Mouse (Mus musculus): ENCODE data around the gene Card11. TPM values are rescaled to one million over a fixed set of nuclear protein-coding genes. Genes with fewer than 3 reads are reported as not detected.

Card11 gene
- polyA plus RNA-seq, 1 experiment from 2014 or later = 0.09 TPM

- H3K4me1 ChIP-seq (replicated peaks) = no peaks in the 10 kb centered on the region
- no peak overlapping the region for H3K9ac ChIP-seq
- H3K27me3 ChIP-seq = no peaks in the 10 kb centered on the region
- H3K4me3 ChIP-seq = no peak overlapping the region
- H3K4me2 ChIP-seq = no peak overlapping the region
- H3K27ac ChIP-seq (replicated peaks) = no peak overlapping the region
- H3K36me3 ChIP-seq = no peaks in the 10 kb centered on the region
- ATAC-seq (ENCODE audit: low FRiP score, low read depth) = no peak
- H3K9me3 ChIP-seq = no peaks in the 10 kb centered on the region
- WGBS = 23% methylated on average over 6 of the region's 6 CpGs
Observed at GRCm38 (mm10) chr5:140981370-140981805, 19.0 kb downstream of the Card11 start.

- no peaks in the 10 kb centered on the region for H3K36me3 ChIP-seq
- H3K27ac ChIP-seq (replicated peaks) = no peak overlapping the region
- no peaks in the 10 kb centered on the region for H3K4me1 ChIP-seq (replicated peaks)
- H3K27me3 ChIP-seq = no peaks in the 10 kb centered on the region
- ATAC-seq (ENCODE audit: low FRiP score, low read depth) = no peak
- no peak overlapping the region for H3K4me2 ChIP-seq
- WGBS = 83% methylated on average over 5 of the region's 5 CpGs
- no peak overlapping the region for H3K9ac ChIP-seq
- no peaks in the 10 kb centered on the region for H3K9me3 ChIP-seq
- H3K4me3 ChIP-seq = no peak overlapping the region
Observed at GRCm38 (mm10) chr5:140980783-140981182, 19.6 kb downstream of the Card11 start.

- ATAC-seq (ENCODE audit: low FRiP score, low read depth) = no peak
- no peak overlapping the region for H3K4me2 ChIP-seq
- no peaks in the 10 kb centered on the region for H3K4me1 ChIP-seq (replicated peaks)
- H3K9ac ChIP-seq = no peak overlapping the region
- no peak overlapping the region for H3K27ac ChIP-seq (replicated peaks)
- H3K36me3 ChIP-seq = no peaks in the 10 kb centered on the region
- H3K27me3 ChIP-seq = no peaks in the 10 kb centered on the region
- WGBS = 97% methylated on average over 2 of the region's 2 CpGs
- no peaks in the 10 kb centered on the region for H3K9me3 ChIP-seq
- no peak overlapping the region for H3K4me3 ChIP-seq
Observed at GRCm38 (mm10) chr5:140980051-140980450, 20.3 kb downstream of the Card11 start.

- no peaks in the 10 kb centered on the region for H3K27me3 ChIP-seq
- no peaks in the 10 kb centered on the region for H3K9me3 ChIP-seq
- WGBS = 40% methylated on average over 9 of the region's 9 CpGs
- no peaks in the 10 kb centered on the region for H3K4me1 ChIP-seq (replicated peaks)
- no peak overlapping the region for H3K27ac ChIP-seq (replicated peaks)
- no peak overlapping the region for H3K4me2 ChIP-seq
- H3K4me3 ChIP-seq = no peak overlapping the region
- no peak for ATAC-seq (ENCODE audit: low FRiP score, low read depth)
- no peak overlapping the region for H3K9ac ChIP-seq
- no peaks in the 10 kb centered on the region for H3K36me3 ChIP-seq
Observed at GRCm38 (mm10) chr5:140962945-140963344, 37.4 kb downstream of the Card11 start.

- H3K27ac ChIP-seq (replicated peaks) = no peak overlapping the region
- WGBS = 87% methylated on average over 6 of the region's 6 CpGs
Observed at GRCm38 (mm10) chr5:140960732-140961131, 39.6 kb downstream of the Card11 start.

GRCm38 (mm10) chr5:140959160-140959559 lies 41.2 kb downstream of the Card11 start:
- WGBS = 81% methylated on average over 6 of the region's 6 CpGs
- H3K4me3 ChIP-seq = no peak overlapping the region
- H3K4me1 ChIP-seq (replicated peaks) = no peaks in the 10 kb centered on the region
- no peak overlapping the region for H3K4me2 ChIP-seq
- no peak for ATAC-seq (ENCODE audit: low FRiP score, low read depth)
- no peaks in the 10 kb centered on the region for H3K36me3 ChIP-seq
- H3K9ac ChIP-seq = no peak overlapping the region
- no peaks in the 10 kb centered on the region for H3K27me3 ChIP-seq
- H3K27ac ChIP-seq (replicated peaks) = no peak overlapping the region
- no peaks in the 10 kb centered on the region for H3K9me3 ChIP-seq

More at GRCm38 (mm10) chr5:140960732-140961131, 39.6 kb downstream of the Card11 start:
- no peak for ATAC-seq (ENCODE audit: low FRiP score, low read depth)
- Histone ChIP-seq H3K4me2 (no peak overlapping the region), H3K27me3 (no peaks in the 10 kb centered on the region), H3K4me1 (replicated peaks) (no peaks in the 10 kb centered on the region), H3K36me3 (no peaks in the 10 kb centered on the region), H3K9ac (no peak overlapping the region), H3K9me3 (no peaks in the 10 kb centered on the region), H3K4me3 (no peak overlapping the region)

- ATAC-seq (ENCODE audit: low FRiP score, low read depth) = no peak
- H3K27me3 ChIP-seq = no peaks in the 10 kb centered on the region
- 87% methylated on average over 4 of the region's 4 CpGs for WGBS
- no peaks in the 10 kb centered on the region for H3K36me3 ChIP-seq
- no peak overlapping the region for H3K9ac ChIP-seq
- no peak overlapping the region for H3K27ac ChIP-seq (replicated peaks)
- H3K4me1 ChIP-seq (replicated peaks) = no peaks in the 10 kb centered on the region
- no peak overlapping the region for H3K4me3 ChIP-seq
- H3K4me2 ChIP-seq = no peak overlapping the region
- no peaks in the 10 kb centered on the region for H3K9me3 ChIP-seq
Observed at GRCm38 (mm10) chr5:140957106-140957505, 43.3 kb downstream of the Card11 start.

- no peak overlapping the region for H3K27ac ChIP-seq (replicated peaks)
- WGBS = 86% methylated on average over 1 of the region's 1 CpGs
- ATAC-seq (ENCODE audit: low FRiP score, low read depth) = no peak
- no peaks in the 10 kb centered on the region for H3K9me3 ChIP-seq
- no peak overlapping the region for H3K4me3 ChIP-seq
- no peaks in the 10 kb centered on the region for H3K4me1 ChIP-seq (replicated peaks)
- no peaks in the 10 kb centered on the region for H3K27me3 ChIP-seq
- no peak overlapping the region for H3K4me2 ChIP-seq
- no peak overlapping the region for H3K9ac ChIP-seq
- H3K36me3 ChIP-seq = no peaks in the 10 kb centered on the region
Observed at GRCm38 (mm10) chr5:140955666-140956065, 44.7 kb downstream of the Card11 start.

GRCm38 (mm10) chr5:140951801-140952200 lies 48.6 kb downstream of the Card11 start:
- no peak overlapping the region for H3K4me3 ChIP-seq
- 82% methylated on average over 5 of the region's 5 CpGs for WGBS
- H3K4me1 ChIP-seq (replicated peaks) = no peaks in the 10 kb centered on the region
- no peaks in the 10 kb centered on the region for H3K36me3 ChIP-seq
- no peak for ATAC-seq (ENCODE audit: low FRiP score, low read depth)
- no peak overlapping the region for H3K9ac ChIP-seq
- no peak overlapping the region for H3K4me2 ChIP-seq
- H3K27me3 ChIP-seq = no peaks in the 10 kb centered on the region
- no peaks in the 10 kb centered on the region for H3K9me3 ChIP-seq
- no peak overlapping the region for H3K27ac ChIP-seq (replicated peaks)

GRCm38 (mm10) chr5:140948009-140948408 lies 52.4 kb downstream of the Card11 start:
- Histone ChIP-seq H3K27me3 (no peaks in the 10 kb centered on the region), H3K9ac (no peak overlapping the region), H3K4me3 (no peak overlapping the region), H3K4me2 (no peak overlapping the region), H3K4me1 (replicated peaks) (no peaks in the 10 kb centered on the region), H3K9me3 (no peaks in the 10 kb centered on the region), H3K36me3 (no peaks in the 10 kb centered on the region), H3K27ac (replicated peaks) (no peak overlapping the region)
- ATAC-seq (ENCODE audit: low FRiP score, low read depth) = no peak
- WGBS = 68% methylated on average over 8 of the region's 10 CpGs

- no peaks in the 10 kb centered on the region for H3K36me3 ChIP-seq
- no peak overlapping the region for H3K27ac ChIP-seq (replicated peaks)
- H3K27me3 ChIP-seq = no peaks in the 10 kb centered on the region
- H3K4me3 ChIP-seq = no peak overlapping the region
- no peaks in the 10 kb centered on the region for H3K9me3 ChIP-seq
- ATAC-seq (ENCODE audit: low FRiP score, low read depth) = no peak
- WGBS = 85% methylated on average over 6 of the region's 6 CpGs
- no peak overlapping the region for H3K9ac ChIP-seq
- H3K4me1 ChIP-seq (replicated peaks) = peaks cover 6% of the 10 kb centered on the region
- no peak overlapping the region for H3K4me2 ChIP-seq
Observed at GRCm38 (mm10) chr5:140946034-140946433, 54.3 kb downstream of the Card11 start.

- Histone ChIP-seq H3K4me3 (no peak overlapping the region), H3K4me1 (replicated peaks) (peaks cover 16% of the 10 kb centered on the region), H3K4me2 (no peak overlapping the region), H3K36me3 (no peaks in the 10 kb centered on the region), H3K9ac (no peak overlapping the region), H3K27me3 (no peaks in the 10 kb centered on the region), H3K9me3 (no peaks in the 10 kb centered on the region), H3K27ac (replicated peaks) (no peak overlapping the region)
- 76% methylated on average over 18 of the region's 18 CpGs for WGBS
- no peak for ATAC-seq (ENCODE audit: low FRiP score, low read depth)
Observed at GRCm38 (mm10) chr5:140944382-140945125, 55.8 kb downstream of the Card11 start.
